Mouse (Mus musculus) cerebellum, adult 2 months (tissue): Measurements from ENCODE around the gene Copa. TPM values are rescaled to one million over a fixed set of nuclear protein-coding genes. Genes with fewer than 3 reads are reported as not detected.

ENCODE experiments used
- DNase-seq, 2 experiments: peaks; one replicate each; pipeline ENCODE4 v3.0.0; 2021
- H3K27ac ChIP-seq: fragments of 200-500 bp; 2 replicates; pipeline ENCODE4 v1.5.1; 2012; ENCODE audit warnings: low read length, control low read depth, inconsistent platforms; ENCODE audit not compliant: insufficient read depth
- H3K27me3 ChIP-seq: fragments of 200-500 bp; 2 replicates; pipeline ENCODE4 v1.6.1; 2012; ENCODE audit warnings: inconsistent platforms, mild to moderate bottlenecking, low read length, moderate library complexity; ENCODE audit not compliant: control insufficient read depth, insufficient read depth
- H3K4me1 ChIP-seq: fragments of 200-500 bp; 2 replicates; pipeline ENCODE4 v1.6.1; 2011; ENCODE audit warnings: low read length; ENCODE audit not compliant: control insufficient read depth, insufficient read depth
- H3K4me3 ChIP-seq: fragments of 200-500 bp; replicated peaks from 2 replicates; pipeline ENCODE3; 2011; ENCODE audit warnings: mild to moderate bottlenecking, low read depth, low read length, control low read depth; ENCODE audit not compliant: insufficient read depth
- CTCF ChIP-seq: fragments of 200-500 bp; IDR thresholded peaks from 2 replicates; pipeline ENCODE4 v1.5.1; 2011; ENCODE audit warnings: low read depth, mild to moderate bottlenecking, control low read depth, low read length, moderate library complexity, borderline replicate concordance; ENCODE audit not compliant: insufficient read depth
- POLR2A ChIP-seq: fragments of 200-500 bp; IDR thresholded peaks from 2 replicates; pipeline ENCODE4 v1.6.1; 2011; ENCODE audit warnings: low read length, control low read depth, borderline replicate concordance; ENCODE audit not compliant: insufficient read depth
- WGBS: fragments of 180-500 bp; shearing (Covaris S2); methylation state at CpG from one replicate; pipeline ENCODE4 v1.1.7; 2018; 5-methylcytosine and 5-hydroxymethylcytosine counted together
- polyA plus RNA-seq: library from polyadenylated mRNA; depleted of rRNA; stranded (reverse); fragments of >200 nt; gene quantifications from 2 replicates; pipeline ENCODE4 v1.2.3, GENCODE M21; 2012

Gene Copa
- polyA plus RNA-seq, 1 experiment: 131 TPM

GRCm38 (mm10) chr1:172132319-172132718, 50.0 kb downstream of the Copa start:
- Histone ChIP-seq H3K27me3 (no peaks in the 10 kb centered on the region), H3K4me3 (no peak overlapping the region), H3K27ac (no peak overlapping the region), H3K4me1 (no peaks in the 10 kb centered on the region; the same call in 1 of the 2 replicates)
- WGBS: 76% methylated on average over 7 of the region's 7 CpGs
- DNase-seq: no peak
- no peak for TF ChIP-seq POLR2A
- TF ChIP-seq CTCF: no peak

GRCm38 (mm10) chr1:172133535-172133934, 51.2 kb downstream of the Copa start:
- no peaks in the 10 kb centered on the region for H3K4me1 ChIP-seq
- WGBS: 83% methylated on average over 7 of the region's 7 CpGs
- H3K27ac ChIP-seq: no peak overlapping the region
- DNase-seq: no peak
- no peaks in the 10 kb centered on the region for H3K27me3 ChIP-seq
- no peak for TF ChIP-seq POLR2A
- no peak for TF ChIP-seq CTCF
- no peak overlapping the region for H3K4me3 ChIP-seq

- no peak for DNase-seq
- Histone ChIP-seq H3K27ac (no peak overlapping the region), H3K4me3 (no peak overlapping the region), H3K4me1 (no peaks in the 10 kb centered on the region), H3K27me3 (no peaks in the 10 kb centered on the region)
- TF ChIP-seq POLR2A: no peak
- TF ChIP-seq CTCF: no peak
- WGBS: 87% methylated on average over 4 of the region's 4 CpGs
These were observed 51.7 kb downstream of the Copa start for GRCm38 (mm10) chr1:172134072-172134471.

GRCm38 (mm10) chr1:172140160-172140559, 57.8 kb downstream of the Copa start:
- 80% methylated on average over 2 of the region's 2 CpGs for WGBS
- TF ChIP-seq POLR2A (no peak), CTCF (no peak)
- Histone ChIP-seq H3K27me3 (no peaks in the 10 kb centered on the region), H3K4me1 (no peaks in the 10 kb centered on the region), H3K4me3 (no peak overlapping the region), H3K27ac (no peak overlapping the region)
- DNase-seq: no peak

- H3K4me3 ChIP-seq: no peak overlapping the region
- H3K27me3 ChIP-seq: no peaks in the 10 kb centered on the region
- no peaks in the 10 kb centered on the region for H3K4me1 ChIP-seq
- H3K27ac ChIP-seq: no peak overlapping the region
- no peak for DNase-seq
- TF ChIP-seq CTCF (no peak), POLR2A (no peak)
- 84% methylated on average over 1 of the region's 1 CpGs for WGBS
These were observed 58.5 kb downstream of the Copa start for GRCm38 (mm10) chr1:172140825-172141224.

GRCm38 (mm10) chr1:172141529-172141928, 59.2 kb downstream of the Copa start:
- no peak for DNase-seq
- no peak for TF ChIP-seq POLR2A
- TF ChIP-seq CTCF: no peak
- Histone ChIP-seq H3K27me3 (no peaks in the 10 kb centered on the region), H3K27ac (no peak overlapping the region), H3K4me1 (no peaks in the 10 kb centered on the region), H3K4me3 (no peak overlapping the region)
- whole genome bisulfite sequencing: 81% methylated on average over 3 of the region's 3 CpGs

- Histone ChIP-seq H3K4me1 (no peaks in the 10 kb centered on the region), H3K27me3 (no peaks in the 10 kb centered on the region), H3K27ac (no peak overlapping the region), H3K4me3 (no peak overlapping the region)
- TF ChIP-seq POLR2A (no peak), CTCF (peak; percentile 54; the same call in 1 of the 2 replicates)
- 9% methylated on average over 1 of the region's 1 CpGs for WGBS
- peak; percentile 37 to 69 for DNase-seq
These were observed 61.2 kb downstream of the Copa start for GRCm38 (mm10) chr1:172143570-172143969.

GRCm38 (mm10) chr1:172147835-172148278, 65.5 kb downstream of the Copa start, which contains the start of gene Dcaf8:
Gene Dcaf8 (plus strand): TSS chr1:172148084.
- WGBS: under 1% methylated on average over 42 of the region's 42 CpGs
- Histone ChIP-seq H3K4me3 (peak within 1 kb of the TSS; percentile 79), H3K27me3 (no peaks in the 10 kb centered on the region), H3K27ac (peak within 1 kb of the TSS; percentile 89), H3K4me1 (peaks cover 6% of the 10 kb centered on the region; the same call in 1 of the 2 replicates)
- DNase-seq: peak; percentile 97
- TF ChIP-seq CTCF (no peak), POLR2A (peak; percentile 94)
